Mouse (Mus musculus) stomach, embryonic 16.5 days (tissue): Measurements from ENCODE around the gene Nsun2. TPM values are rescaled to one million over a fixed set of nuclear protein-coding genes. Genes with fewer than 3 reads are reported as not detected.

Source experiments
- ATAC-seq: fragments of 200-750 bp; cut with Nextera tagmentation; 2 replicates; pipeline ENCODE4 v1.8.0; 2017; ENCODE audit warnings: moderate number of reproducible peaks, moderate TSS enrichment; ENCODE audit not compliant: insufficient read depth, low FRiP score
- H3K27ac ChIP-seq: fragments of 300-500 bp; sonication (generic); 2 replicates; pipeline ENCODE4 v1.5.1; 2014; ENCODE audit warnings: low read length
- H3K27me3 ChIP-seq: fragments of 300-500 bp; sonication (generic); 2 replicates; pipeline ENCODE4 v1.6.1; 2014; ENCODE audit warnings: low read length, control low read depth, mixed read lengths; ENCODE audit not compliant: control insufficient read depth, insufficient read depth
- H3K36me3 ChIP-seq: fragments of 300-500 bp; sonication (generic); 2 replicates; pipeline ENCODE4 v1.6.1; 2014; ENCODE audit warnings: low read length; ENCODE audit not compliant: control insufficient read depth, insufficient read depth
- H3K4me1 ChIP-seq: fragments of 300-500 bp; sonication (generic); 2 replicates; pipeline ENCODE4 v1.6.1; 2014; ENCODE audit warnings: low read length, control low read depth, mixed read lengths; ENCODE audit not compliant: control insufficient read depth, insufficient read depth
- H3K4me2 ChIP-seq: fragments of 300-500 bp; sonication (generic); 2 replicates; pipeline ENCODE4 v1.6.1; 2014; ENCODE audit warnings: low read depth, low read length, mixed read lengths
- H3K4me3 ChIP-seq: fragments of 300-500 bp; sonication (generic); replicated peaks from 2 replicates; pipeline ENCODE4 v1.5.1; 2014; ENCODE audit warnings: mild to moderate bottlenecking, low read length
- H3K9ac ChIP-seq: fragments of 300-500 bp; sonication (generic); 2 replicates; pipeline ENCODE4 v1.6.1; 2014; ENCODE audit warnings: low read length
- H3K9me3 ChIP-seq: fragments of 300-500 bp; sonication (generic); replicated peaks from 2 replicates; pipeline ENCODE4 v1.6.1; 2016; ENCODE audit warnings: low read length, control low read depth; ENCODE audit not compliant: control insufficient read depth
- WGBS: fragments of 180-500 bp; shearing (Covaris S2); extraction: QIAGEN DNeasy Blood & Tissue Kit; methylation state at CpG from one replicate; pipeline ENCODE4 v1.1.7; 2014; 5-methylcytosine and 5-hydroxymethylcytosine counted together
- polyA plus RNA-seq: library from polyadenylated mRNA; unstranded; fragments of >200 nt; fragmentation: Nextera tagmentation; extraction: Ambion mirVana; gene quantifications from 2 replicates; pipeline ENCODE4 v1.2.1, GENCODE M21; 2015

Nsun2 gene
- polyA plus RNA-seq, 1 experiment from 2014 or later = 108 TPM

GRCm38 (mm10) chr13:69522161-69522791 lies 11.3 kb upstream of the Nsun2 start:
- Histone ChIP-seq H3K4me2 (no peak overlapping the region), H3K4me1 (peaks cover 37% of the 10 kb centered on the region), H3K9ac (peak overlapping the region; percentile 11; the same call in 1 of the 2 replicates), H3K27ac (no peak overlapping the region), H3K4me3 (no peak overlapping the region), H3K36me3 (no peaks in the 10 kb centered on the region), H3K27me3 (no peaks in the 10 kb centered on the region), H3K9me3 (no peaks in the 10 kb centered on the region)
- ATAC-seq = no peak
- WGBS = 93% methylated on average over 1 of the region's 1 CpGs

- peaks cover 38% of the 10 kb centered on the region for H3K4me1 ChIP-seq
- WGBS = 32% methylated on average over 14 of the region's 14 CpGs
- H3K27ac ChIP-seq = no peak overlapping the region
- H3K9me3 ChIP-seq = no peaks in the 10 kb centered on the region
- no peak overlapping the region; the same call in 1 of the 2 replicates for H3K9ac ChIP-seq
- H3K4me3 ChIP-seq = no peak overlapping the region
- H3K36me3 ChIP-seq = no peaks in the 10 kb centered on the region
- no peaks in the 10 kb centered on the region for H3K27me3 ChIP-seq
- no peak overlapping the region for H3K4me2 ChIP-seq
- ATAC-seq = no peak
Measured at GRCm38 (mm10) chr13:69523444-69524157, 9.9 kb upstream of the Nsun2 start.

DNA sequence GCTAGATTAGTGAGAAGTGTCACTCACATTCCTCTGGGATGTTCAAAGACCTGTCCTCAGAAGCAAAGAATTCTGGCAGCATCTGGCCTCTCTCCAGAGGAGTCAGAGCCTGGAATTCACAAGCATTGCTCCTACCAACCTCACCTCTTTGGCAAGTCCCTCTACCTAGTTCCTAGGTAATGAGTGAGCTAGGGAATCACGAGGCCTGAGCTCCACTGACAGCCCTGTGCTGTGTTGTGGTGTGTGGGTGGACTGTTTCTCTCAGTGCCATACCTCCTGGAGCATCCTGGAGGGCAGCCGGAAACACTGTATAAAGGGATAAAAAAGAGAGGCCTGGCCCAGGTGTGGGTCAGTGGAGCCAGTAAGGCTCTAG lies 9.4 kb upstream of the Nsun2 start:
- H3K9me3 ChIP-seq = no peaks in the 10 kb centered on the region
- no peak overlapping the region for H3K4me3 ChIP-seq
- no peak overlapping the region for H3K4me2 ChIP-seq
- ATAC-seq = no peak
- H3K36me3 ChIP-seq = 0 out of 2 replicates have a peak, but pooled peaks cover 3% of the 10 kb centered on the region
- H3K27me3 ChIP-seq = no peaks in the 10 kb centered on the region
- WGBS = 72% methylated on average over 2 of the region's 2 CpGs
- peaks cover 38% of the 10 kb centered on the region for H3K4me1 ChIP-seq
- no peak overlapping the region for H3K9ac ChIP-seq
- no peak overlapping the region for H3K27ac ChIP-seq

- no peaks in the 10 kb centered on the region for H3K9me3 ChIP-seq
- H3K4me3 ChIP-seq = no peak overlapping the region
- H3K4me2 ChIP-seq = no peak overlapping the region
- peaks cover 5% of the 10 kb centered on the region; the same call in 1 of the 2 replicates for H3K36me3 ChIP-seq
- no peak overlapping the region for H3K9ac ChIP-seq
- 63% methylated on average over 4 of the region's 4 CpGs for WGBS
- no peak for ATAC-seq
- H3K27me3 ChIP-seq = no peaks in the 10 kb centered on the region
- H3K27ac ChIP-seq = no peak overlapping the region
- peaks cover 50% of the 10 kb centered on the region for H3K4me1 ChIP-seq
Measured at GRCm38 (mm10) chr13:69525867-69526266, 7.7 kb upstream of the Nsun2 start.

- 75% methylated on average over 7 of the region's 7 CpGs for WGBS
- no peak for ATAC-seq
- H3K4me1 ChIP-seq = peaks cover 58% of the 10 kb centered on the region
- H3K36me3 ChIP-seq = peaks cover 5% of the 10 kb centered on the region; the same call in 1 of the 2 replicates
- H3K27me3 ChIP-seq = no peaks in the 10 kb centered on the region
- H3K27ac ChIP-seq = no peak overlapping the region
- no peak overlapping the region for H3K4me3 ChIP-seq
- H3K9me3 ChIP-seq = no peaks in the 10 kb centered on the region
- H3K9ac ChIP-seq = no peak overlapping the region
- no peak overlapping the region for H3K4me2 ChIP-seq
Measured at GRCm38 (mm10) chr13:69528531-69528930, 5.0 kb upstream of the Nsun2 start.

- H3K4me1 ChIP-seq = peaks cover 48% of the 10 kb centered on the region
- no peak overlapping the region for H3K4me3 ChIP-seq
- H3K9me3 ChIP-seq = no peaks in the 10 kb centered on the region
- H3K27ac ChIP-seq = no peak overlapping the region
- H3K27me3 ChIP-seq = no peaks in the 10 kb centered on the region
- no peak overlapping the region for H3K9ac ChIP-seq
- no peak for ATAC-seq
- H3K36me3 ChIP-seq = peaks cover 5% of the 10 kb centered on the region; the same call in 1 of the 2 replicates
- WGBS = 77% methylated on average over 3 of the region's 3 CpGs
- H3K4me2 ChIP-seq = 0 out of 2 replicates have a peak overlapping the region, but pooled peaks have one; percentile 90
Measured at GRCm38 (mm10) chr13:69530156-69530555, 3.4 kb upstream of the Nsun2 start.

DNA sequence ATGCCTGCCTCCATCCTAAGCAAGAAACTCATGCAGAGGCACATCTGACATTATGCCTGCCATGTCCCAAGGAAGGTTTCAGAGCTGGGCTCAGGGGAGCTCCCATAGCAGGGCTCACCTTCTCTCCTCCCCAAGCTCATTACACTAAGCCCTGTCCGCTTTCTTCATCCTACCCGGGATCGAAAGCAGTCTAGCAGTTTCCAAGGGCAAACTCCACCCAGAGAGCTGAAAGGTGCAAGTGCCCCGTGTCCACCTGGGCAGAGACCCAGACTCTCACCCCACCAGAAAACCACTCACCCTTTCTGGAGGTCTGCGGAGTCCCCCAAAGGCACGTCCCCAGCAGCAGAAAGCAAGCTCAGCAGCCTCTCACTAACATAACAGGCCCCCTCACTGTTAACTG lies 2.6 kb upstream of the Nsun2 start:
- 75% methylated on average over 6 of the region's 6 CpGs for WGBS
- Histone ChIP-seq H3K4me2 (peak overlapping the region; percentile 90), H3K4me1 (peaks cover 50% of the 10 kb centered on the region), H3K36me3 (peaks cover 5% of the 10 kb centered on the region; the same call in 1 of the 2 replicates), H3K9ac (peak overlapping the region; percentile 92), H3K9me3 (no peaks in the 10 kb centered on the region), H3K27me3 (no peaks in the 10 kb centered on the region), H3K4me3 (no peak overlapping the region), H3K27ac (no peak overlapping the region)
- ATAC-seq = no peak

- Histone ChIP-seq H3K4me3 (peak overlapping the region; percentile 77), H3K4me1 (peaks cover 50% of the 10 kb centered on the region), H3K4me2 (peak overlapping the region; percentile 90), H3K27me3 (no peaks in the 10 kb centered on the region), H3K9me3 (no peaks in the 10 kb centered on the region), H3K27ac (no peak overlapping the region), H3K36me3 (peaks cover 5% of the 10 kb centered on the region; the same call in 1 of the 2 replicates), H3K9ac (peak overlapping the region; percentile 92)
- no peak for ATAC-seq
- 42% methylated on average over 6 of the region's 6 CpGs for WGBS
Measured at GRCm38 (mm10) chr13:69531431-69531830, 2.1 kb upstream of the Nsun2 start.
